Mouse (Mus musculus): ENCODE measurements around the gene Kdm6a. TPM values are rescaled to one million over a fixed set of nuclear protein-coding genes. Genes with fewer than 3 reads are reported as not detected.

Gene Kdm6a
- total RNA-seq (2015) (45.1 and 47.5 TPM in 2 replicates), total RNA-seq (2017) (36.9 and 39.8 TPM in 2 replicates)

- ATAC-seq (replicated peaks; ENCODE audit: poor library complexity) = peak; percentile 86
These were observed at the start of gene Kdm6a for GRCm38 (mm10) chrX:18162192-18162857. Gene Kdm6a, plus strand, starts transcription at chrX:18162575.

GRCm38 (mm10) chrX:18145557-18145956, 16.8 kb upstream of the Kdm6a start, which contains the start of gene Dusp21:
Gene Dusp21, plus strand, starts transcription at chrX:18145857.
- no peak for ATAC-seq (replicated peaks; ENCODE audit: poor library complexity)

DNA sequence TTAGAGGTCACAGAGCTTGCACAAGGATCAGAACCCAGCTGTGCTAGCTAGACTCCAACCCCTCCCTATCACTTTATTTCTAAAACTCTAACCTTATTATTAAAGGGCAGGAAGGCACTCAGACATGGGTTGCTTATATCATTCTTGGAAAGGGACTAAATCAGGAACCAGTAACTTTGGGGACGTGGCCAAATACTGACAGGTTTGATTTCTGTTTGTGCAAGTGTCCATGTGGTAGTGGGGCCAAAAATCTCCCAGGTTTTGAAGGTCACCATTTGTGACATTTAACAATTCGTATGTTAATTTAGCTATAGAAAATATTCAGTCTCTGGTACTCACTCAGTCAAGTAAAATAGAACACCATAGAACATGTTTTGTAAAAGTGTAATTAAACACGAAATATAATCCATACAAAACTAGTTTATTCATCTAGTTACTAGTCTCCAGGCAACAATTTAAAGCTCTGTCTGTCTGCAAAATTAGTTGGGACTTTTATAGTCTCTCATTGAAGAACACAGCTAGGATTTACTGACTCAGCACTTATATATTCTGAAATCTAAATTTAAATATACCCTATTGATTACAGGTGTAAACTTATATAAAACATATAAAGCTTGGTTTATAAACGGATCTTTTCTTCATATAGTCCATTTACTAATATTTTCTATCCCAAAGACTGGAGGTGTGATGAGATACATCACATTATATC, 1.5 kb upstream of the Kdm6a start:
- ATAC-seq (replicated peaks; ENCODE audit: poor library complexity) = no peak

GRCm38 (mm10) chrX:18161796-18162191, 581 bp upstream of the Kdm6a start:
- peak; percentile 11 for ATAC-seq (replicated peaks; ENCODE audit: poor library complexity)

- ATAC-seq (replicated peaks; ENCODE audit: poor library complexity) = 0 out of 2 replicates have a peak, but pooled peaks have one; percentile 9
These were observed 721 bp downstream of the Kdm6a start for GRCm38 (mm10) chrX:18162861-18163731.

- peak; percentile 33 for ATAC-seq (replicated peaks; ENCODE audit: poor library complexity)
These were observed 1.7 kb downstream of the Kdm6a start for GRCm38 (mm10) chrX:18163917-18164624.

GRCm38 (mm10) chrX:18165121-18165520, 2.7 kb downstream of the Kdm6a start:
- ATAC-seq (replicated peaks; ENCODE audit: poor library complexity) = no peak

GRCm38 (mm10) chrX:18166961-18167360, 4.6 kb downstream of the Kdm6a start:
- no peak for ATAC-seq (replicated peaks; ENCODE audit: poor library complexity)

GRCm38 (mm10) chrX:18168940-18169339, 6.6 kb downstream of the Kdm6a start:
- peak; percentile 70 for ATAC-seq (replicated peaks; ENCODE audit: poor library complexity)

DNA sequence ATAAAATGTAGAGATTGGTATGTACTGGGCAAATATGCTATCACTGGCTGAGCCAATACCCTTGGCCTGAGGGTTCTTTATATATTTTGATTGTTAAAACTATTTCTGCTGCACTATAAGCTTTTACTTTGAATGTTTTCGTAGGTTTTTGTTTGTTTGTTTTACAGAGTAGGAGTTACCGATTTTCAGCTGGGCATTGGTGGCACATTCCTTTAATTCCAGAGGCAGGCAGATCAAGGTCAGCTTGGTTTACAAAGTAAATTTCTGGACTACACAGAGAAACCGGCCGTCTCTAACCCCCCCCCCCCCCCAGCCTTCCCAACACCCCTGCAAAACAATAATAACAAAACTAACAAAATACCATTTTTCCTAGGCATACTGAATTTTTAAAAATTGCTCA, 12.5 kb downstream of the Kdm6a start:
- ATAC-seq (replicated peaks; ENCODE audit: poor library complexity) = no peak

GRCm38 (mm10) chrX:18177803-18178202, 15.4 kb downstream of the Kdm6a start:
- ATAC-seq (replicated peaks; ENCODE audit: poor library complexity) = 0 out of 2 replicates have a peak, but pooled peaks have one; percentile 22

DNA sequence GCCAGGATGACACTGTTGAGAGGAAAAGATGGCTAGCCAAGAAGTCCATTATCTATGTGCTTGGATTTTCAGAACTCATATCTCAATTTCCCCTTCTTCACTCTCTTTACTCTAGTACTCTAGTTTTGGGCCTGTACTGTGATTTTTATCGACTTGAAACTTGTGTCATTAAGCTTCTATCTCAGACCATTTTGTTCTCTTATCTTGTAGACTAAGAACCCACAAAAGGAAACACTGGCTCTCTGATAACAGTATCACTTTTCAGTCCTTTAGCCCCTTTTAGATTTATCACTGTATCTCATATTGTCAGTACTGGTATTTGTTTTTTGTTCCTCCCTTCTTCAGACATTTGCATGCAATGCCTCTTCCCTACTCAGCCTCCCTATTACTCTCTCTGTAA, 17.1 kb downstream of the Kdm6a start:
- peak; percentile 73 for ATAC-seq (replicated peaks; ENCODE audit: poor library complexity)

DNA sequence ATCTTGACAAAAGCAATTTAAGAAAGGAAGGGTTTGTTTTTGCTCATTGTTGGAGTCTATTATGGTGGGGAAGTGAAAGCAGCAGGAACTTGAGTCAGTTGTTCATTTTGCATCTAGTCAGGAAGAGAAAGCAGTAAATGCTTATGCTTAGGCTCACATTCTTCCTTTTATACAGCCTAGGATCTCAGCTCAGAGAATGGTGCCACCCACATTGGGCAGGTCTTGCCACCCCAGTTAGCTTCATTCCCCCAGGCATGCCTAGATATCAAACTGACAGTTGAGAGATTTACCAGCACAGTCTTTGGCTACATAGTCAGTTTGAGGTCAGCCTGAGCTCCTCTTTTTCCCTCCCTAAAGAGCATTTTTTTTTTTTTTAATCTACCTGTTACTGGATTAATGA, 24.8 kb downstream of the Kdm6a start:
- peak; percentile 92 for ATAC-seq (replicated peaks; ENCODE audit: poor library complexity)

DNA sequence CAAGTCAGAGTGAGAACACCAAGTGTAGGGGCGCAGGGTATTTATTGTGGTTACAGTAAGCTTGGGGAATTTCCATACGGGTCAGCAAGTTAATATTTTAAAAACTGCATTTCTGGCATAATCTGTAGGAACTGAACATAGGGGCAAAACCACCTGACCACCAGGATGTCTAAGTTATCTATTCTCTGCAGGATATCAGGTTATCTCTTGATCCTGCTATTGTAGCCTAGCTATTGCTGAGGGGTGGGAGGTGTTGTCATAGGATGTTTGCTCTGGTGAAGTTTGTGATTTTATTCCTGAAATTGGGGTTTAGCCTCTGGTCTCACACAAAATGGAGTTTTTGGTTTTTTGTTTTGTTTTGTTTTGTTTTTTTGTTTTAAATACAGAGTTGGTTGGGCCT, 25.9 kb downstream of the Kdm6a start:
- no peak for ATAC-seq (replicated peaks; ENCODE audit: poor library complexity)

GRCm38 (mm10) chrX:18239572-18239971, 77.2 kb downstream of the Kdm6a start:
- peak; percentile 58 for ATAC-seq (replicated peaks; ENCODE audit: poor library complexity)

DNA sequence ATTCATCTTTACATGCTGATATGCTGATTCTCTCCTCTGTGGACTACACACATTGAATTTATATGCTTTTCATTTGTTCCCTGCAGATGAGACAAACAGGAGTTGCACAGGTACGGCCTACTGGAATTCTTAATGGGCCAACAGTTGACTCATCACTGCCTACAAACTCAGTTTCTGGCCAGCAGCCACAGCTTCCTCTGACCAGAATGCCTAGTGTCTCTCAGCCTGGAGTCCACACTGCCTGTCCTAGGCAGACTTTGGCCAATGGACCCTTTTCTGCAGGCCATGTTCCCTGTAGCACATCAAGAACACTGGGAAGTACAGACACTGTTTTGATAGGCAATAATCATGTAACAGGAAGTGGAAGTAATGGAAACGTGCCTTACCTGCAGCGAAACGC, 88.2 kb downstream of the Kdm6a start:
- ATAC-seq (replicated peaks; ENCODE audit: poor library complexity) = no peak

- peak; percentile 96 for ATAC-seq (replicated peaks; ENCODE audit: poor library complexity)
These were observed 92.4 kb downstream of the Kdm6a start for GRCm38 (mm10) chrX:18254767-18255166.

DNA sequence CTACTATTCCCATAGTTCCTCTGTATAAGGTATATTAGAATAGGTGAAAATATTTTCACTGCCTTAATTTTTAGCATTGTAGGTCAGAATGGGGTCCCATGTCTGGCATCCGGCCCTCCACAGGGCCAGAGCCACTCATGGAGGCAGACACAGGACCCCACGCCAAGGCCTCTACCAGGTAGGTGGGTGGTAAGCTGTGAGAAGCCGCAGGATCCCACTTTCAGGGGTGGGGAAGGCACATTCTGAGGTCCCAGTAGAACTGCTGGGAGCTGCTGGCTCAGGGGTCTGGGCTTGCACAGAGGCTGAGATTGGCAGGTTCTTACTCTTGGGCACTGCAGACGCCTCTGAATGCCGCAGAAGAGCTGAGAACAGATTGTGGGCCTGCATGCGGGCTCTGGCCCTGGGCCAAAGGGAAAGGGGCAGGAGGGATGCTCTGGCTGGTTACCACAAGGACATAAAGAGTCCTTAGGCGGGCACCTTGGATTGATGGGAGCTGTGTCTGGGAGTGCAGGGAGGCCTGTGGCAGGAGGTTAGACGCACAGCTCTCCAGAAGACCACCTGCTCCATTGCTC, 95.9 kb downstream of the Kdm6a start:
- ATAC-seq (replicated peaks; ENCODE audit: poor library complexity) = no peak

DNA sequence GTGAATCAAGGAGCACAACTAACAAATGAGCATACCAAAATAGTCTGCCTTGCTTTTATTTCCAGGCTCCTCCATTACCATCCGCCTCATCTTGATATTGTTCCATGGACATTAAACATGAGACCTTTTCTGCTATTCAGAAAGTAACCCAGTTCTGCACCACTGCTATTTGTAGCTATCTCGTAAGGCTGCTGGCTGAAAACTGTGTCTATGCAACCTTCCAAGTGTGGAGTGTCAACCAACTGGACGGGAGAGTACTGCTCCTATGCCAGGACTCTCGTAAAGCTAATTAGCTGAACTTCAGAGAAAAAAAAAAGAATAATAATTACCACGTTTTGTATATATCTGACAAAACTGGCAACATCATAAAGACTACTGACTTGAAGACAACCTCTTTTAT, 116.2 kb downstream of the Kdm6a start:
- ATAC-seq (replicated peaks; ENCODE audit: poor library complexity) = no peak

- no peak for ATAC-seq (replicated peaks; ENCODE audit: poor library complexity)
These were observed 117.8 kb downstream of the Kdm6a start for GRCm38 (mm10) chrX:18280134-18280533.
